Mouse (Mus musculus) heart, adult 2 months (tissue): ENCODE data around the gene Etnk2.

Source experiments
- CTCF ChIP-seq: fragments of 200-600 bp; IDR thresholded peaks from 2 replicates; pipeline ENCODE4 v1.8.1; 2022; ENCODE audit warnings: antibody characterized with exemption, mild to moderate bottlenecking, moderate library complexity
- EP300 ChIP-seq: fragments of 200-500 bp; IDR thresholded peaks from 2 replicates; pipeline ENCODE4 v1.6.1; 2011; ENCODE audit warnings: low read depth, low read length, control low read depth; ENCODE audit not compliant: insufficient read depth
- POLR2A ChIP-seq: fragments of 200-500 bp; IDR thresholded peaks from 2 replicates; pipeline ENCODE4 v1.6.1; 2011; ENCODE audit warnings: mild to moderate bottlenecking, low read depth, low read length, control low read depth; ENCODE audit not compliant: insufficient read depth

- TF ChIP-seq CTCF (no peak), EP300 (no peak), POLR2A (no peak)
Observed at GRCm38 (mm10) chr1:133347693-133348520, 15.5 kb upstream of the Etnk2 start.
